Mouse (Mus musculus): ENCODE results near the gene Tnfrsf17. TPM values are rescaled to one million over a fixed set of nuclear protein-coding genes. Genes with fewer than 3 reads are reported as not detected.
A peak's percentile ranks its signal among the peaks of the same experiment; 100 is the strongest.
"Not testable (repeated sequence)": the region's sequence is repeated elsewhere in the genome, so short reads cannot be mapped to it uniquely, and the experiment has no call there.

The Tnfrsf17 gene
- not detected for total RNA-seq (2021)
- long read RNA-seq, experiment 1 = 0 reads
- long read RNA-seq, experiment 2 = 0 reads

GRCm38 (mm10) chr16:11313512-11313911 is at the start of gene Tnfrsf17:
Gene Tnfrsf17 (plus strand): TSS chr16:11313812.
- DNase-seq = no peak

GRCm38 (mm10) chr16:11266556-11266955 is 47.1 kb upstream of the Tnfrsf17 start:
- no peak for DNase-seq

GRCm38 (mm10) chr16:11269808-11270207 is 43.8 kb upstream of the Tnfrsf17 start:
- no peak for DNase-seq

DNA sequence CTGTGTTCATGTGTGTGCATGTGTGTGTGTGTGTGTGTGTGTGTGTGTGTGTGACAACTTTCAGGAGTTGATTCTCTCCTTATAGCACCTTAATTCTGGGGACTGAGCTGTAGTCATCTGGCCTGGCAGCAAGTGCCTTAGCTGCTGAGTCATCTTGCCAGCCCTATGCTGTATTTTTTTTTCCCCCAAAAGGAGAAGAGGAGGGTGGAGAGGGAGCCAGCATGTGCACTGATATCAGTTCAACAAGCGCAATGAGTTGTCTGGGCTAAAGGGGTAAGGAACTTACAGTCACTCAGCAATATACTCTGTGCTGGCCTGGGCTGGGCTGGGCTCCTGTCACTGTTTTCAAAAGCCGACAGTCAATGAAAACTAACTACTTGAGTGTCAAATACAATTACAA is 43.0 kb upstream of the Tnfrsf17 start:
- DNase-seq = no peak

DNA sequence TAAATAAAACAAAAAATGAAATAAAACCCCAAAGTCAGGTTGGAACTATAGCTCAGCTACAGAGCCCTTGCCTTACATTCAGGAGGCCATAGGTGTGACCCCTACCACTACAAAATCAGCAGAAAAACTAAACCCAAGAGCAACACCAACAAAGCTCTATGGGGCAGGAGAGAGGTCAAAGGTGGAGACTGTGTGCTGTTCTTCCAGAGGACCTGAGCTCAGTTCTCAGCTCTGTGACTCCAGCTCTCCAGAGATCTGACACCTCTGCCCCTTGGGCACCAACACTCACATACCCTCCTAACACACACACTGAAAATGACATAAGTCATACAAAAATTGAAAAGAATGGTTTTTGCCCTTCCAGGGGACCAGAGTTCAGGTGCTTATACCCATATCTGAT is 42.5 kb upstream of the Tnfrsf17 start:
- no peak for DNase-seq

- DNase-seq = no peak
Measured at GRCm38 (mm10) chr16:11276888-11277287, 36.7 kb upstream of the Tnfrsf17 start.

GRCm38 (mm10) chr16:11278778-11279177 is 34.8 kb upstream of the Tnfrsf17 start:
- DNase-seq = no peak

DNA sequence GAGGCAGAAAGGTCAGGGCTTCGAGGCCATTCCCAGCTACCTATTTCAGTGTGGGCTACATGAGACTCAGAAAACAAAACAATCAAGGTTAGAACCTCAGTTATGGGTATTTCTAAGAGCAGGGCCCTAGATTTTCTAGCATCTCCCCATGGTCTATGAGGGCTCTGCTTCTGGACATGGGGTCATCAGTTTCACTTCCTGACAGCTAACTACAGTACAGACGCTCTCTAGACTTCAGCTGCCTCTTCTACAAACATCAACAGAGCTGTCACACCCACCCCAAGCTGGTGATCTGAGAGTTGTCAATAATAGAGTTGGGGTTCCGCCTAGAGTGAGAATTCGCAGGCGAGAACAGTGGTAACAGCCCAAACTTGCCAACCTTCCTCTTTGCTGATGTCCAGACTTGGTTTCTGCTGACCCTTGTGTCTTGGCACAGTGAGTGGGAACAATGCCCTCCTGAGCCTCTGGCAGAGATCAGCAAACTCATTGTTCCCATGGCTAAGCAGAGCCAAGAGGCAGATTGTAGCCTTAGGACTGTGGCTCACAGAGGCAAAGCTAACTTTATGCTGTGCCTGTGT is 30.9 kb upstream of the Tnfrsf17 start:
- DNase-seq = peak; percentile 12

GRCm38 (mm10) chr16:11284881-11285280 is 28.7 kb upstream of the Tnfrsf17 start:
- no peak for DNase-seq

GRCm38 (mm10) chr16:11285949-11286348 is 27.7 kb upstream of the Tnfrsf17 start:
- no peak for DNase-seq

DNA sequence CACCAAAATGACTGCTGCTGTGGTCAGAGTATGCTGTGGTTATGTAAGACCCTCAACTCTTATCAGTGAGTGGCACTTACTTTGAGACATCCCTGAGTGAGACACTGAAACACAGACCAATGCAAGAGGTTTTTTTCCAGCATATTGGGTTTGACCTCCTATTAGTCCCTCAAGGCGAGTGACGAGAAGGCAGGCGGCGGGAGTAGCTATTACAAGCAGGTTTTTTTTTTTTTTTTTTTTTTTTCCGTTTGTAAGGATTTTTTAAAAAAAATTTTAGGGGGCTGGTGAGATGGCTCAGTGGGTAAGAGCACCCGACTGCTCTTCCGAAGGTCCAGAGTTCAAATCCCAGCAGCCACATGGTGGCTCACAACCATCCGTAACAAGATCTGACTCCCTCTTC is 24.7 kb upstream of the Tnfrsf17 start:
- not testable (repeated sequence) for DNase-seq

DNA sequence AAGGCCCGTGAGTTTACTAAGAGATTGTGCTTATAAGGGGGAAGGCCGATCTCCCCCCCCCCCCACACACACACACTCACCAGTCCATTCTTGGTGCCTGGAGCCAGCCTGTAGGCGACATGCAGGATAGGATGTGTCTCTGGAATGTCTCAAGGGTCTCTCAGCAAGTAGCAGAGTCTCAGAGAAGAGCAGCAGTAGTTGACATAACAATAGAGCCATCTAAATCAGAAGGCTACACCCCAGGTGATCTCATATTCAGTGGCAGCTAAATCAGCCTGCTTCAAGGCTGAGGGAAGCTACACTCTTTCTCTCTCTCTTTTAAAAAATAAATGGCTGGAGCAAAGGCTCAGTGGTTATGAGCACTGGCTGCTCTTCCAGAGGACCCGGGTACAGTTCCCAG is 18.0 kb upstream of the Tnfrsf17 start:
- not testable (repeated sequence) for DNase-seq

- not testable (repeated sequence) for DNase-seq
Measured at GRCm38 (mm10) chr16:11297700-11298099, 15.9 kb upstream of the Tnfrsf17 start.

DNA sequence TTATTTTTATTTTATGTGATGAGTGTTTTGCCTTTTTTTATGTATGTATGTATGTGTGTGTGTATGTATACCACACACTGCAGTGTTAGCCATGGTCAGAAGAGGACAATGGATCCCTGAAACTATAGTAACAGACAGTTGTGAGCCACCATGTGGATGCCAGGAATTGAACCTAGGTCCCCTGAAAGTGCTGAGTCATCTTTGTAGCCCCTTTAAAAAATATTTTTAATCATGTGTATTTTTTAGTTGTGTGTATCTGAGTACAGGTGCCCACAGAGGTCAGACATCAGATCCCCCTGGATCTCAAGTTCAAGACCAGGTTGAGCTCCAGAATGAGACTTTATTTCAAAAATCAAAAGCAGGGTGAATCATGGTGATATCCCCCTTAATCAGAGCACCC is 9.9 kb upstream of the Tnfrsf17 start:
- no peak for DNase-seq

- no peak for DNase-seq
Measured at GRCm38 (mm10) chr16:11305531-11305930, 8.1 kb upstream of the Tnfrsf17 start.

DNA sequence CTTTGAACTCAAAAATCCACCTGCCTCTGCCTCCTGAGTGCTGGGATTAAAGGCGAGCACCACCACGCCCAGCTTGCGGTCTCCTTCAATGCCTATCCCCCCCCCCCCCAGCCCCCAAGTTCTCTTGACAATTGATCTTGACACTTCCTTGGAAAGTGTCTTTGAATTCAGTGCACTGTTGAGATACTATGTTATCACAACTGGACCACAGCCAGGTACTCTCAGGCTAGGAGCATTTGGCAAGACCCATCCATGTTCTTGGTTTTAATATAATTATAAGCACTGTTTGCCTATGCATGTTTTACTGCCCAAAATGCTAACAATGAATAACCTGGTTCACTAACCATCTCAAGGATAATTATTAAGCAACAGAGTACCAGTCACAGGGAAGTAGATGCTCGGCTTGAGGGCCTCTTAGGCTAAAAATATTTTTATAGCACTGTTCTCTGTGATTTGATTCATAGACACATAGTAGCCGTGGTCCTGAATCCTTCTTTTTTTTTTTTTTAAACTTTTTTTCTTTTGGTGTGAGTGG is 2.2 kb downstream of the Tnfrsf17 start:
- DNase-seq = no peak

DNA sequence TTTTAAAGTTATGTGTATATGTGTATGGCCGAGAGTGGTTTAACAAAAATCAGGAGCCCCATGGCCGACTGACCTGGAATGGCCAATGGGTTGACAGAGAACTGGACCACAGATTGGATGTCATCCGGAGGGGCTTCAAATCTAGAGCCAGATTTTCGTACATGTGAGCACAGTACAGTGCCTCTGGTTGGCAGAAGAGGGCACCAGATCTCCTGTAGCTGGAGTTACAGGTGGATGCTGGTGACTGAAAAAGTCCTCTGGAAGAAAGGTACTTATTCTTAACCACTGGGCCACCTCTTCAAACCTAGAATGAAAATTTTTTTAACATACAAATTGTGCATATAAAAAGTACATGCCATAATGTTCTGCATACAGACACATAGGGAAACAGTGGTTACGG is 3.1 kb downstream of the Tnfrsf17 start:
- no peak for DNase-seq

DNA sequence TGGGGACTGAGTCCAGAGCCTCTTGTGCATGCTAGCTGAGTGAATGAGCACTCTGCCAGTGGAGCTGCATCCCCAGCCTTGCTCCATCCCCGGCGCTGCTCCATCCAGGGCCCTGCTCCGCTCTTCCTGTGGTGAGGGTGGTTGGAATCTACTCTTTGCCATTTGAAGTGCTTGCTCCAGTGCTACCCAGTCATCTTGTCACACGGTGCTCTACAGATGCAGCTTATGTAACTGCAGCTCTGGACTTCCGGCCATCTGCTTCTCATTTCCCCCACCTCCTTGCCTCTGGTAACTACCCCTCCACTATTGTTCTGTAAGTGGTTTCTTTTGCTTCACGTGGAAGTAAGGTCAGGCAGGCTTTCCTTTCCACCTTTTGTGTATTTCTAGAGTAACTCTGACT is 3.7 kb downstream of the Tnfrsf17 start:
- peak; percentile 16 for DNase-seq

GRCm38 (mm10) chr16:11322409-11323323 is 9.1 kb downstream of the Tnfrsf17 start, which contains the start of gene Snx29:
Gene Snx29 (plus strand): TSS chr16:11322908.
- peak; percentile 96 for DNase-seq

- peak; percentile 11 for DNase-seq
Measured at GRCm38 (mm10) chr16:11323324-11324051, 9.9 kb downstream of the Tnfrsf17 start.

DNA sequence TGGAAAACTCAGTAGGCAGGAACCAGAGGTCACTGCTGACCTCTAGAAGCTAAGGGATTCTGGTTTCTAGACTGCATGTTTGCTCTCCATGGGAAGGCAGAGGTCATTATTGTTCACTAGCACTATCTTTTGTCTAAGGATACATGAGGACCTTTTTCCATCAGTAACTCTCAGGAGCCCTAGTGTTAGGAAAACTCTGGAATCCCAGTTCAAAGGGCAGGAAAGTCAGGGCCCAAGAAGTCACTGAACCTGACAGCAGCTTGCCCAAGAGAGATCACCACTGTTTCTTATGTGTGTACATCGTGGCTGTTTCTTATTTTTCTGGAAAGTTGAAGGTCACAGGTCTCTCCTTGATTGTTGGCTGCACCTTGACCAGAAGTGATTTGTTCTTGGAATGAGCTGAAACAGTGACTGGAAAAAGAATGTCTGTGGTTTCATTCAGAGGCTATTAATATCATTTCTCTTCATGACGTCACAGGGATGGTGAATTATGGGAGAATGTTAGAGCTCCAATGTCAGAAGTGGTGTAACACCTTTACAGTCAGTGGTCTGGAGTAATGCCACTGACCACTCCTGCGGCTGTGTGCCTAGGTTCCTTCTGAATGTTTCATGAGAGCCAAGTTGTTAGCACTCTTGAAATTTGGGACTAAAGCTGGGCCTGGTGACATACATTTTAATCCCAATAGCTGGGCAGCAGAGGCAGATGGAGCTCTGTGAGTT is 16.6 kb downstream of the Tnfrsf17 start:
- DNase-seq = no peak

DNA sequence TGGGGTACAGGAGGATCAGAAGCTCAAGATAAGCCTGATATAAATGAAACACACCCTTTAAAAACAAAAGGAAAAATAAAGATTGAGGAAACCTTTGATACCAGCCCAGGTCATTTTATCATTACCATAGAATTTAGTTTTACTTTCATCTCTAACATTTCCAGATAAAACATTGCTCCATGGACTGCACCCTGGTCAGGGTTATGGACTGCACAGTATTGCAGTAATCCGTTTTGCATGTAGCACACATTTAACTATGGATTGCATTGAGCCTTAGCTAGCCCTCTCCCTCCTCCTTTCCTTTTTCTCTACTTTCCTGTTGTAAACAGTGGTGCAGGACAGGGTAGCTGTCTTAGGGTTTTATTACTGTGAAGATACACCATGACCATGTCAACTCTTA is 17.4 kb downstream of the Tnfrsf17 start:
- DNase-seq = no peak

All from gastrocnemius, postnatal 25 days (tissue).